Mouse (Mus musculus) brain, embryonic 14.5 days (tissue): Measurements from ENCODE around the gene Pcna. TPM values are rescaled to one million over a fixed set of nuclear protein-coding genes. Genes with fewer than 3 reads are reported as not detected.

Experiments
- DNase-seq: peaks from one replicate; pipeline ENCODE4 v3.0.0-alpha.2; 2011; ENCODE audit warnings: low read depth
- CTCF ChIP-seq: fragments of 200-500 bp; IDR thresholded peaks from 2 replicates; pipeline ENCODE4 v1.5.1; 2012; ENCODE audit warnings: inconsistent platforms, mild to moderate bottlenecking, moderate library complexity, borderline replicate concordance; ENCODE audit not compliant: insufficient read depth, insufficient read length; ENCODE audit errors: extremely low read depth
- POLR2A ChIP-seq: fragments of 200-500 bp; IDR thresholded peaks from 2 replicates; pipeline ENCODE4 v1.6.1; 2012; ENCODE audit warnings: mild to moderate bottlenecking, inconsistent platforms, borderline replicate concordance; ENCODE audit not compliant: poor library complexity, insufficient read depth, insufficient read length, severe bottlenecking; ENCODE audit errors: extremely low read depth
- polyA plus RNA-seq: library from polyadenylated mRNA; depleted of rRNA; stranded (reverse); fragments of >200 nt; gene quantifications from 2 replicates; pipeline ENCODE4 v1.2.3, GENCODE M21; 2012; rRNA removed

The Pcna gene
- polyA plus RNA-seq, 1 experiment, result 158 TPM

- DNase-seq, result no peak
- TF ChIP-seq CTCF (no peak), POLR2A (no peak)
Measured at GRCm38 (mm10) chr2:132211995-132212656, 41.0 kb downstream of the Pcna start.

- no peak for TF ChIP-seq POLR2A
- no peak for TF ChIP-seq CTCF
- no peak for DNase-seq
Measured at GRCm38 (mm10) chr2:132210806-132211312, 42.3 kb downstream of the Pcna start.

GRCm38 (mm10) chr2:132208246-132208881 is 44.8 kb downstream of the Pcna start:
- TF ChIP-seq CTCF, result no peak
- TF ChIP-seq POLR2A, result no peak
- DNase-seq, result no peak

GRCm38 (mm10) chr2:132206316-132206881 is 46.7 kb downstream of the Pcna start:
- DNase-seq, result no peak
- TF ChIP-seq CTCF (no peak), POLR2A (no peak)

GRCm38 (mm10) chr2:132205549-132205948 is 47.6 kb downstream of the Pcna start:
- DNase-seq, result no peak
- TF ChIP-seq CTCF (no peak), POLR2A (no peak)

GRCm38 (mm10) chr2:132203773-132204172 is 49.3 kb downstream of the Pcna start:
- DNase-seq, result no peak
- TF ChIP-seq CTCF (no peak), POLR2A (no peak)

- no peak for TF ChIP-seq POLR2A
- TF ChIP-seq CTCF, result no peak
- DNase-seq, result no peak
Measured at GRCm38 (mm10) chr2:132203186-132203585, 49.9 kb downstream of the Pcna start.

Other genes with a start within 250 kb of the Pcna start
- gene Rassf2, start 223.1 kb downstream of the Pcna start, polyA plus RNA-seq, result 17.4 and 34.9 TPM in 2 replicates
- 36.3 and 40.9 TPM in 2 replicates for gene Slc23a2, start 108.2 kb downstream of the Pcna start, polyA plus RNA-seq
- gene Tmem230, start 5.5 kb downstream of the Pcna start, polyA plus RNA-seq, result 56.9 and 77.4 TPM in 2 replicates
- gene Cds2, start 9.8 kb upstream of the Pcna start, polyA plus RNA-seq, result 39.5 and 59.5 TPM in 2 replicates
- 3.5 and 5.7 TPM in 2 replicates for gene Prokr2, start 132.1 kb upstream of the Pcna start, polyA plus RNA-seq